Mouse (Mus musculus): ENCODE results near the gene Mrps6. TPM values are rescaled to one million over a fixed set of nuclear protein-coding genes. Genes with fewer than 3 reads are reported as not detected.

Gene Mrps6
- total and polyA plus RNA-seq, 3 experiments = 40.8 to 71.0 TPM; not detected in 1

GRCm38 (mm10) chr16:92150975-92151374 lies 92.9 kb downstream of the Mrps6 start (continued):
- TF ChIP-seq SIN3A (IDR thresholded peaks at IDR 0.05; ENCODE audit: low read length) = no peak

- H3K9me3 ChIP-seq (replicated peaks; ENCODE audit: insufficient read depth, low read length) = no peaks in the 10 kb centered on the region
- peaks cover under 1 to 4% of the 10 kb centered on the region in 2 experiments; a peak in 3 of 4 replicates for H3K27me3 ChIP-seq (ENCODE audit: control insufficient read depth in 1 of 2, insufficient read depth in 2 of 2, low read length in 2 of 2)
- H3K9ac ChIP-seq (ENCODE audit: control insufficient read depth, low read depth, low read length, poor library complexity, severe bottlenecking) = no peak overlapping the region
- no peaks in the 10 kb centered on the region for H3K36me3 ChIP-seq (ENCODE audit: control insufficient read depth in 1 of 2, insufficient read depth in 2 of 2, low read length in 2 of 2)
- no peak overlapping the region for H3K4me3 ChIP-seq (ENCODE audit: control insufficient read depth in 1 of 2, insufficient read depth in 1 of 2, low read depth in 2 of 2, low read length in 2 of 2)
- H3K79me2 ChIP-seq (ENCODE audit: control insufficient read depth, insufficient read depth, low read length, poor library complexity) = no peaks in the 10 kb centered on the region
- H3K4me1 ChIP-seq (ENCODE audit: control insufficient read depth in 1 of 2, insufficient read depth in 2 of 2, low read length in 2 of 2) = no peaks in the 10 kb centered on the region
- no peak overlapping the region for H3K27ac ChIP-seq (ENCODE audit: control insufficient read depth, low read depth, low read length)
- DNase-seq (ENCODE audit: low read depth, low spot score) = no peak
- TF ChIP-seq KAT2A (conservative IDR thresholded peaks at IDR 0.05; ENCODE audit: low read depth, low read length) (no peak), USF2 (IDR thresholded peaks at IDR 0.05; ENCODE audit: borderline replicate concordance in 1 of 2, insufficient read depth in 1 of 2, low read depth in 1 of 2, low read length in 2 of 2) (no peak), MAFK (IDR thresholded peaks at IDR 0.05; ENCODE audit: borderline replicate concordance, low read depth, low read length) (no peak), ELF1 (IDR thresholded peaks at IDR 0.05; ENCODE audit: low read depth, low read length) (no peak)
These were observed 100.0 kb downstream of the Mrps6 start for GRCm38 (mm10) chr16:92158021-92158455.

GRCm38 (mm10) chr16:92158461-92159091 lies 100.5 kb downstream of the Mrps6 start:
- no peaks in the 10 kb centered on the region for H3K4me1 ChIP-seq (ENCODE audit: control insufficient read depth in 1 of 2, insufficient read depth in 2 of 2, low read length in 2 of 2)
- no peaks in the 10 kb centered on the region; a peak in 3 of 4 replicates for H3K27me3 ChIP-seq (ENCODE audit: control insufficient read depth in 1 of 2, insufficient read depth in 2 of 2, low read length in 2 of 2)
- no peaks in the 10 kb centered on the region for H3K9me3 ChIP-seq (replicated peaks; ENCODE audit: insufficient read depth, low read length)
- no peak overlapping the region for H3K27ac ChIP-seq (ENCODE audit: control insufficient read depth, low read depth, low read length)
- no peaks in the 10 kb centered on the region for H3K36me3 ChIP-seq (ENCODE audit: control insufficient read depth in 1 of 2, insufficient read depth in 2 of 2, low read length in 2 of 2)
- no peak for TF ChIP-seq TBP (IDR thresholded peaks at IDR 0.05; ENCODE audit: low read depth, low read length)
- TF ChIP-seq MXI1 (IDR thresholded peaks at IDR 0.05; ENCODE audit: low read depth, low read length) = no peak
- no peak for TF ChIP-seq ZNF384 (IDR thresholded peaks at IDR 0.05; ENCODE audit: low read depth, low read length)
- TF ChIP-seq POLR2AphosphoS2 (IDR thresholded peaks at IDR 0.05; ENCODE audit: low read length) = no peak
- no peak for TF ChIP-seq JUND (IDR thresholded peaks at IDR 0.05; ENCODE audit: low read depth, low read length)
- no peak for TF ChIP-seq USF1 (IDR thresholded peaks at IDR 0.05; ENCODE audit: low read depth, low read length)
- TF ChIP-seq POLR2A (IDR thresholded peaks at IDR 0.05; ENCODE audit: control insufficient read depth in 1 of 2, insufficient read depth in 1 of 2, low read depth in 1 of 2, low read length in 2 of 2, poor library complexity in 1 of 2) = no peak
- no peak for TF ChIP-seq MAX (IDR thresholded peaks at IDR 0.05; ENCODE audit: low read length)
- TF ChIP-seq MAFK (IDR thresholded peaks at IDR 0.05; ENCODE audit: borderline replicate concordance, low read depth, low read length) = no peak
- no peak for TF ChIP-seq POLR2AphosphoS5 (IDR thresholded peaks at IDR 0.05; ENCODE audit: borderline replicate concordance, low read depth, low read length)
- TF ChIP-seq NRF1 (IDR thresholded peaks at IDR 0.05; ENCODE audit: insufficient read depth, low read depth, low read length, poor library complexity, severe bottlenecking) = no peak
- no peak for TF ChIP-seq HCFC1 (IDR thresholded peaks at IDR 0.05; ENCODE audit: low read depth, low read length)
- TF ChIP-seq ZMIZ1 (IDR thresholded peaks at IDR 0.05; ENCODE audit: low read depth, low read length) = no peak
- no peak for TF ChIP-seq MEF2A (IDR thresholded peaks at IDR 0.05; ENCODE audit: extremely low read depth, insufficient replicate concordance, low read depth, low read length, poor library complexity, severe bottlenecking)
- TF ChIP-seq MYC (IDR thresholded peaks at IDR 0.05; ENCODE audit: low read depth, low read length) = no peak
- H3K79me2 ChIP-seq (ENCODE audit: control insufficient read depth, insufficient read depth, low read length, poor library complexity) = no peaks in the 10 kb centered on the region
- no peak overlapping the region for H3K4me3 ChIP-seq (ENCODE audit: control insufficient read depth in 1 of 2, insufficient read depth in 1 of 2, low read depth in 2 of 2, low read length in 2 of 2)
- no peak overlapping the region for H3K9ac ChIP-seq (ENCODE audit: control insufficient read depth, low read depth, low read length, poor library complexity, severe bottlenecking)
- DNase-seq (ENCODE audit: low read depth, low spot score) = no peak

All from MEL (cell line).